Mouse (Mus musculus) brain, embryonic 18.5 days (tissue): ENCODE measurements around the gene Samd9l.
"Not testable (repeated sequence)": the region's sequence is repeated elsewhere in the genome, so short reads cannot be mapped to it uniquely, and the experiment has no call there.

ENCODE experiments used
- DNase-seq: peaks from one replicate; pipeline ENCODE4 v3.0.0-alpha.2; 2012; ENCODE audit warnings: low read depth, low spot score

Samd9l gene

GRCm38 (mm10) chr6:3343603-3344247, 55.6 kb downstream of the Samd9l start:
- not testable (repeated sequence) for DNase-seq

GRCm38 (mm10) chr6:3341479-3341878, 57.9 kb downstream of the Samd9l start:
- DNase-seq, result no peak

GRCm38 (mm10) chr6:3340928-3341327, 58.4 kb downstream of the Samd9l start:
- DNase-seq, result not testable (repeated sequence)

- not testable (repeated sequence) for DNase-seq
Observed at GRCm38 (mm10) chr6:3339131-3339530, 60.2 kb downstream of the Samd9l start.
